29 mouse cellular contexts compared by ENCODE assay signal in the genomic region with DNA sequence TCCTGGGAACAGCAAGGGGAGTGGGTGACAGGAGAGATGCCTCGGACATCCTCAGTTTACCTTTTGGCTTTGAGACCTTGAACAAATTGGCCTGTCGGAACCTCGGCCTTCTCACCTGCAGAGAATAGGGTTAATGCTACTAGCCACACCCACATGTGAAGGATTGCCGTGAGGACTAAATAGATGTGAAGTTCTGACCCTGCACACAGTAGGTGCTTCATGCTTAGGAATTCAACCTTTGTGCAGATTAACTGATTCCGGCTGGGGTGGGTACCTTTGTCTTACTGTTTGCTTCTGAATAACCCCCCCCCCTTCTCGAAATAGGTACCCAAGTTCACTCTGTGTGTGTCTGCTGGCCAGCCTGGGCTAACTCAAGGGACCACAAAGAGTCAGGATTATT. TPM values are rescaled to one million over a fixed set of nuclear protein-coding genes. Genes with fewer than 3 reads are reported as not detected.
DNase-seq lines count a peak whose midpoint lies in the region; ATAC-seq and TF ChIP-seq lines count a peak whose summit lies in the region.
"Had no signal": no experiment of that assay in that cellular context is flagged by ENCODE, and none has a peak within 500 bp of the region (broad histone marks: within the 10 kb centered on the region; RNA-seq: fewer than 3 reads in every experiment).

No protein-coding gene starts in this region.

- peaks cover 71% of the 10 kb centered on the region for H3K4me1 ChIP-seq in heart, embryonic 13.5 days
- H3K4me1 ChIP-seq in kidney, embryonic 16.5 days (ENCODE audit: insufficient read depth, low read length): peaks cover 55% of the 10 kb centered on the region
- peaks cover 57% of the 10 kb centered on the region for H3K4me1 ChIP-seq in lung, embryonic 16.5 days (replicated peaks; ENCODE audit: control insufficient read depth, insufficient read depth, low read length)
- peaks cover 48% of the 10 kb centered on the region for H3K4me1 ChIP-seq in lung, adult 2 months (ENCODE audit: control insufficient read depth, insufficient read depth, low read length)

- H3K4me2 ChIP-seq in heart, embryonic 13.5 days: no peak overlapping the region
- no peak overlapping the region for H3K4me2 ChIP-seq in kidney, embryonic 16.5 days (replicated peaks; ENCODE audit: low read depth, low read length)
- no peak overlapping the region for H3K4me2 ChIP-seq in lung, embryonic 16.5 days (ENCODE audit: low read depth, low read length)
- H3K4me2 ChIP-seq: embryonic facial prominence, embryonic 13.5 days; forebrain, embryonic 13.5 days; hindbrain, embryonic 15.5 days; liver, embryonic 11.5 days; neural tube, embryonic 13.5 days had no signal

- peaks cover 33% of the 10 kb centered on the region for H3K36me3 ChIP-seq in heart, embryonic 13.5 days
- peaks cover 26% of the 10 kb centered on the region for H3K36me3 ChIP-seq in kidney, embryonic 16.5 days (ENCODE audit: insufficient read depth, low read length)
- peaks cover 10% of the 10 kb centered on the region for H3K36me3 ChIP-seq in lung, embryonic 16.5 days (ENCODE audit: control insufficient read depth, insufficient read depth, low read length)
- H3K36me3 ChIP-seq: hindbrain, embryonic 15.5 days; neural tube, embryonic 13.5 days had no signal

- no peak for ATAC-seq in heart, embryonic 13.5 days (ENCODE audit: extremely low read depth, insufficient number of reproducible peaks, low FRiP score, low TSS enrichment)
- no peak for ATAC-seq in kidney, embryonic 16.5 days (ENCODE audit: low FRiP score, low TSS enrichment)
- no peak for ATAC-seq in lung, embryonic 16.5 days (ENCODE audit: low read depth)
- ATAC-seq: forebrain, embryonic 13.5 days; lung, postnatal 0 days; midbrain, embryonic 16.5 days had no signal

- no peak for TF ChIP-seq POLR2A in lung, adult 2 months (IDR thresholded peaks at IDR 0.05; ENCODE audit: borderline replicate concordance, extremely low read depth, low read depth, low read length)

- peak overlapping the region; percentile 97 for H3K27ac ChIP-seq in heart, embryonic 13.5 days (replicated peaks)
- H3K27ac ChIP-seq in kidney, embryonic 16.5 days (ENCODE audit: low read length): peak overlapping the region; percentile 66; the same call in 1 of the 2 replicates
- H3K27ac ChIP-seq in lung, embryonic 16.5 days (ENCODE audit: low read length): peak overlapping the region; percentile 70
- H3K27ac ChIP-seq: forebrain, embryonic 13.5 days; hindbrain, embryonic 15.5 days; neural tube, embryonic 13.5 days had no signal

- TF ChIP-seq CTCF in lung, adult 2 months (IDR thresholded peaks at IDR 0.05; ENCODE audit: insufficient read depth, low read length): no peak

- H3K9me3 ChIP-seq in heart, embryonic 13.5 days: no peaks in the 10 kb centered on the region
- no peaks in the 10 kb centered on the region for H3K9me3 ChIP-seq in kidney, embryonic 16.5 days (ENCODE audit: low read length)
- no peaks in the 10 kb centered on the region for H3K9me3 ChIP-seq in lung, embryonic 16.5 days (ENCODE audit: control insufficient read depth, low read length)
- H3K9me3 ChIP-seq: embryonic facial prominence, embryonic 13.5 days; forebrain, embryonic 13.5 days; hindbrain, embryonic 15.5 days; midbrain, embryonic 10.5 days; neural tube, embryonic 13.5 days had no signal

- no peak overlapping the region for H3K9ac ChIP-seq in heart, embryonic 13.5 days
- no peak overlapping the region for H3K9ac ChIP-seq in kidney, embryonic 16.5 days (replicated peaks; ENCODE audit: low read length)
- H3K9ac ChIP-seq in lung, embryonic 16.5 days (ENCODE audit: low read length): no peak overlapping the region
- H3K9ac ChIP-seq: embryonic facial prominence, embryonic 13.5 days; forebrain, embryonic 13.5 days; hindbrain, embryonic 15.5 days; neural tube, embryonic 13.5 days had no signal

- 73% methylated on average over 6 of the region's 6 CpGs for WGBS in heart, embryonic 13.5 days
- 88% methylated on average over 6 of the region's 6 CpGs for WGBS in kidney, embryonic 16.5 days
- 71% methylated on average over 6 of the region's 6 CpGs for WGBS in lung, embryonic 16.5 days
- 71% methylated on average over 6 of the region's 6 CpGs for WGBS in lung, adult 2 months

- no peaks in the 10 kb centered on the region for H3K27me3 ChIP-seq in heart, embryonic 13.5 days (replicated peaks)
- H3K27me3 ChIP-seq in kidney, embryonic 16.5 days (ENCODE audit: insufficient read depth, low read length): no peaks in the 10 kb centered on the region
- no peaks in the 10 kb centered on the region for H3K27me3 ChIP-seq in lung, embryonic 16.5 days (ENCODE audit: control insufficient read depth, insufficient read depth, low read depth, low read length)
- H3K27me3 ChIP-seq: embryonic facial prominence, embryonic 13.5 days; forebrain, embryonic 13.5 days; hindbrain, embryonic 15.5 days; neural tube, embryonic 13.5 days had no signal

- no peak overlapping the region for H3K4me3 ChIP-seq in heart, embryonic 13.5 days
- H3K4me3 ChIP-seq in kidney, embryonic 16.5 days (ENCODE audit: low read length): no peak overlapping the region
- no peak overlapping the region for H3K4me3 ChIP-seq in lung, embryonic 16.5 days (ENCODE audit: low read length)
- no peak overlapping the region for H3K4me3 ChIP-seq in lung, adult 2 months (replicated peaks; ENCODE audit: extremely low read depth, low read depth, low read length)
- H3K4me3 ChIP-seq: embryonic facial prominence, embryonic 13.5 days; erythroblast, embryonic 14.5 days; forebrain, embryonic 13.5 days; hindbrain, embryonic 15.5 days; midbrain, embryonic 10.5 days; myocyte; neural tube, embryonic 13.5 days had no signal

- DNase-seq in heart, postnatal 4 days: no peak
- DNase-seq in kidney, postnatal 10 days: no peak
- no peak for DNase-seq in lung, adult 2 months
- DNase-seq in adrenal gland, postnatal 14 days: no peak
- DNase-seq: adrenal gland, postnatal 10 days; B cell, adult 2 months; cerebellum, adult 2 months; cerebellum, postnatal 25 days; embryo, embryonic 11 days; kidney, postnatal 14 days; left cerebral cortex, postnatal 4 days; retina, postnatal 1 day; right cerebral cortex, postnatal 25 days; spleen, adult 18-20 months; thymus, postnatal 14 days had no signal

RNA-seq across cellular contexts. Expression of a gene that starts 13.7 kb away (rescaled TPM):
- 4.0 and 4.3 TPM in 2 replicates for polyA plus RNA-seq in heart, embryonic 13.5 days (2015; fragmentation: Nextera tagmentation; extraction: Ambion mirVana)
- total RNA-seq in heart, postnatal 4 days (2021): 10 to 100 TPM; 10.1 to 10.9 TPM
- 8.3 and 8.6 TPM in 2 replicates for polyA plus RNA-seq in kidney, embryonic 16.5 days (2015; fragmentation: Nextera tagmentation; extraction: Ambion mirVana)
- polyA plus RNA-seq in lung, embryonic 16.5 days (2015; fragmentation: Nextera tagmentation; extraction: Ambion mirVana): 11.6 and 11.8 TPM in 2 replicates
- 54.0 and 68.8 TPM in 2 replicates for polyA plus RNA-seq in lung, adult 2 months (2012; rRNA removed)
- 18.8 and 19.4 TPM in 2 replicates for total RNA-seq in adrenal gland, postnatal 14 days (2021)
- polyA plus RNA-seq: erythroblast, embryonic 14.5 days had no signal

RNA-seq across cellular contexts. Expression of a gene that starts 53.3 kb away (rescaled TPM):
- polyA plus RNA-seq in heart, embryonic 13.5 days (2015; fragmentation: Nextera tagmentation; extraction: Ambion mirVana): 1.2 TPM in 2 replicates
- total RNA-seq in heart, postnatal 4 days (2021): under 1 TPM; 0.43 to 0.62 TPM
- polyA plus RNA-seq in kidney, embryonic 16.5 days (2015; fragmentation: Nextera tagmentation; extraction: Ambion mirVana): 3.0 and 3.1 TPM in 2 replicates
- polyA plus RNA-seq in lung, embryonic 16.5 days (2015; fragmentation: Nextera tagmentation; extraction: Ambion mirVana): 3.3 and 3.6 TPM in 2 replicates
- polyA plus RNA-seq in lung, adult 2 months (2012; rRNA removed): 0.70 and 2.1 TPM in 2 replicates
- total RNA-seq in adrenal gland, postnatal 14 days (2021): 11.0 and 16.9 TPM in 2 replicates
- total RNA-seq: CH12.LX had no signal
- polyA plus RNA-seq: erythroblast, embryonic 14.5 days had no signal
